Mouse (Mus musculus): Measurements from ENCODE around the gene Olfr605. TPM values are rescaled to one million over a fixed set of nuclear protein-coding genes. Genes with fewer than 3 reads are reported as not detected.

The Olfr605 gene
- polyA plus RNA-seq, 1 experiment from 2014 or later: not detected

Small RNAs within 50 kb of the gene (microRNA-seq; reads per million reads assigned to microRNA genes)
- gene Gm25774: not detected

Other genes starting within 250 kb of the Olfr605 start
- gene Olfr593, start 233.6 kb downstream of the Olfr605 start, polyA plus RNA-seq (2014; fragmentation: Nextera tagmentation; extraction: Ambion mirVana): not detected in 2 replicates
- not detected in 2 replicates for gene Olfr594, start 228.4 kb downstream of the Olfr605 start, polyA plus RNA-seq (2014; fragmentation: Nextera tagmentation; extraction: Ambion mirVana)
- not detected in 2 replicates for gene Usp17ld, start 192.9 kb downstream of the Olfr605 start, polyA plus RNA-seq (2014; fragmentation: Nextera tagmentation; extraction: Ambion mirVana)
- gene Olfr596, start 139.8 kb downstream of the Olfr605 start, polyA plus RNA-seq (2014; fragmentation: Nextera tagmentation; extraction: Ambion mirVana): not detected in 2 replicates
- gene Olfr597, start 129.1 kb downstream of the Olfr605 start, polyA plus RNA-seq (2014; fragmentation: Nextera tagmentation; extraction: Ambion mirVana): not detected in 2 replicates
- gene Olfr598, start 121.9 kb downstream of the Olfr605 start, polyA plus RNA-seq (2014; fragmentation: Nextera tagmentation; extraction: Ambion mirVana): not detected in 2 replicates
- gene Olfr599, start 109.5 kb downstream of the Olfr605 start, polyA plus RNA-seq (2014; fragmentation: Nextera tagmentation; extraction: Ambion mirVana): not detected in 2 replicates
- gene Olfr600, start 95.8 kb downstream of the Olfr605 start, polyA plus RNA-seq (2014; fragmentation: Nextera tagmentation; extraction: Ambion mirVana): not detected in 2 replicates
- gene Olfr601, start 82.8 kb downstream of the Olfr605 start, polyA plus RNA-seq (2014; fragmentation: Nextera tagmentation; extraction: Ambion mirVana): not detected in 2 replicates
- not detected in 2 replicates for gene Olfr603, start 59.3 kb downstream of the Olfr605 start, polyA plus RNA-seq (2014; fragmentation: Nextera tagmentation; extraction: Ambion mirVana)
- not detected in 2 replicates for gene Usp17lc, start 30.4 kb downstream of the Olfr605 start, polyA plus RNA-seq (2014; fragmentation: Nextera tagmentation; extraction: Ambion mirVana)
- gene Olfr606, start 3.6 kb upstream of the Olfr605 start, polyA plus RNA-seq (2014; fragmentation: Nextera tagmentation; extraction: Ambion mirVana): not detected in 2 replicates
- gene Olfr607, start 18.7 kb upstream of the Olfr605 start, polyA plus RNA-seq (2014; fragmentation: Nextera tagmentation; extraction: Ambion mirVana): not detected in 2 replicates
- not detected in 2 replicates for gene Olfr608, start 24.4 kb upstream of the Olfr605 start, polyA plus RNA-seq (2014; fragmentation: Nextera tagmentation; extraction: Ambion mirVana)
- gene Olfr609, start 52.6 kb upstream of the Olfr605 start, polyA plus RNA-seq (2014; fragmentation: Nextera tagmentation; extraction: Ambion mirVana): not detected in 2 replicates
- not detected in 2 replicates for gene Olfr610, start 66.7 kb upstream of the Olfr605 start, polyA plus RNA-seq (2014; fragmentation: Nextera tagmentation; extraction: Ambion mirVana)
- not detected in 2 replicates for gene Olfr611, start 75.4 kb upstream of the Olfr605 start, polyA plus RNA-seq (2014; fragmentation: Nextera tagmentation; extraction: Ambion mirVana)
- gene Olfr612, start 97.3 kb upstream of the Olfr605 start, polyA plus RNA-seq (2014; fragmentation: Nextera tagmentation; extraction: Ambion mirVana): not detected in 2 replicates
- gene Olfr613, start 102.6 kb upstream of the Olfr605 start, polyA plus RNA-seq (2014; fragmentation: Nextera tagmentation; extraction: Ambion mirVana): not detected in 2 replicates
- not detected in 2 replicates for gene Olfr615, start 110.6 kb upstream of the Olfr605 start, polyA plus RNA-seq (2014; fragmentation: Nextera tagmentation; extraction: Ambion mirVana)
- gene Olfr616, start 123.7 kb upstream of the Olfr605 start, polyA plus RNA-seq (2014; fragmentation: Nextera tagmentation; extraction: Ambion mirVana): not detected in 2 replicates
- gene Olfr617, start 127.6 kb upstream of the Olfr605 start, polyA plus RNA-seq (2014; fragmentation: Nextera tagmentation; extraction: Ambion mirVana): not detected in 2 replicates
- not detected in 2 replicates for gene Olfr618, start 144.7 kb upstream of the Olfr605 start, polyA plus RNA-seq (2014; fragmentation: Nextera tagmentation; extraction: Ambion mirVana)
- gene Olfr619, start 155.1 kb upstream of the Olfr605 start, polyA plus RNA-seq (2014; fragmentation: Nextera tagmentation; extraction: Ambion mirVana): not detected in 2 replicates
- not detected in 2 replicates for gene Olfr620, start 167.1 kb upstream of the Olfr605 start, polyA plus RNA-seq (2014; fragmentation: Nextera tagmentation; extraction: Ambion mirVana)
- not detected in 2 replicates for gene Olfr622, start 197.3 kb upstream of the Olfr605 start, polyA plus RNA-seq (2014; fragmentation: Nextera tagmentation; extraction: Ambion mirVana)
- gene Olfr623, start 218.3 kb upstream of the Olfr605 start, polyA plus RNA-seq (2014; fragmentation: Nextera tagmentation; extraction: Ambion mirVana): not detected in 2 replicates
- gene Olfr624, start 225.8 kb upstream of the Olfr605 start, polyA plus RNA-seq (2014; fragmentation: Nextera tagmentation; extraction: Ambion mirVana): 0.04 TPM in 1 of 2 replicates, not detected in the other
- gene Olfr625-ps1, start 237.3 kb upstream of the Olfr605 start, polyA plus RNA-seq (2014; fragmentation: Nextera tagmentation; extraction: Ambion mirVana): not detected in 2 replicates

Data from stomach, embryonic 14.5 days (tissue).